Mouse (Mus musculus) retina, embryonic 14.5 days (tissue): ENCODE measurements around the gene Gm9603.
"Not testable (repeated sequence)": the region's sequence is repeated elsewhere in the genome, so short reads cannot be mapped to it uniquely, and the experiment has no call there.

Experiments used
- DNase-seq: peaks from one replicate; pipeline ENCODE4 v3.0.0-alpha.2; 2015; ENCODE audit warnings: low spot score

Gene Gm9603

DNA sequence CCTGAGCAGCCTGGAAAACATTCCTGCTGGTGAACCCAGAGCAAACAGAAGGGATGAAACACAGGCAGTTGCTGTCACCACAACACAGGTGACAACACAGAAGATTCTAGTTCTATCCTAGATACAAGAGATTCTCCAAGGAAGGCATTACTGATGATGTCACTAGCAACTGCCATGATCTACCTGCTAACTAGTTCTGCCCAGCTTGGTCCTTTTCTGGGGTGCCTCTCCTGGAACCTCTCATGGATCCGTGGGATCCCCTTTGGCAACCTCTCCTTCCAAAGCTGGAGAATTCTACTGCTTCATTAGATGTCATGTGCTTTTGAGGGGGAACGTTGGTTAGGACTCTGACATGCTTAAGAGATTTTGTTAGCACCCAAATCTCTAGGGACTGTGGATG, at the start of gene Gm9603:
Gm9603 (minus strand) TSS at position 101 of the 400 bp plus-strand sequence.
- DNase-seq = not testable (repeated sequence)

GRCm38 (mm10) chr14:5632928-5633327, 54.3 kb downstream of the Gm9603 start, which contains the start of gene Gm8265:
Gene Gm8265 (minus strand): TSS chr14:5633028.
- not testable (repeated sequence) for DNase-seq
